Mouse (Mus musculus) small intestine, adult 2 months (tissue): ENCODE data around the gene Jph3.

ENCODE experiments used
- CTCF ChIP-seq: fragments of 200-500 bp; IDR thresholded peaks from 2 replicates; pipeline ENCODE4 v1.5.1; 2012; ENCODE audit warnings: low read depth, mild to moderate bottlenecking, control low read depth, inconsistent platforms, low read length, moderate library complexity, mixed read lengths; ENCODE audit not compliant: insufficient replicate concordance, insufficient read length; ENCODE audit errors: extremely low read depth
- POLR2A ChIP-seq: fragments of 200-500 bp; IDR thresholded peaks from 2 replicates; pipeline ENCODE4 v1.6.1; 2012; ENCODE audit warnings: low read depth, mild to moderate bottlenecking, control low read depth, inconsistent platforms, low read length, moderate library complexity

GRCm38 (mm10) chr8:121782493-121782892 is 53.1 kb downstream of the Jph3 start:
- no peak for TF ChIP-seq CTCF
- no peak for TF ChIP-seq POLR2A
